Mouse (Mus musculus) small intestine, adult 10 weeks (tissue): Measurements from ENCODE around the gene Gpatch2l. TPM values are rescaled to one million over a fixed set of nuclear protein-coding genes. Genes with fewer than 3 reads are reported as not detected.

Experiments
- polyA plus RNA-seq: library from polyadenylated mRNA; stranded (reverse); fragments of 350-450 nt; fragmentation: Illumina TruSeq; extraction: RNeasy Lipid Tissue Mini Kit (QIAGEN cat#74804); gene quantifications from one replicate; pipeline ENCODE4 v1.2.3, GENCODE M21; 2014; ENCODE audit warnings: low replicate concordance

The Gpatch2l gene
- 10.4 TPM for polyA plus RNA-seq

DNA sequence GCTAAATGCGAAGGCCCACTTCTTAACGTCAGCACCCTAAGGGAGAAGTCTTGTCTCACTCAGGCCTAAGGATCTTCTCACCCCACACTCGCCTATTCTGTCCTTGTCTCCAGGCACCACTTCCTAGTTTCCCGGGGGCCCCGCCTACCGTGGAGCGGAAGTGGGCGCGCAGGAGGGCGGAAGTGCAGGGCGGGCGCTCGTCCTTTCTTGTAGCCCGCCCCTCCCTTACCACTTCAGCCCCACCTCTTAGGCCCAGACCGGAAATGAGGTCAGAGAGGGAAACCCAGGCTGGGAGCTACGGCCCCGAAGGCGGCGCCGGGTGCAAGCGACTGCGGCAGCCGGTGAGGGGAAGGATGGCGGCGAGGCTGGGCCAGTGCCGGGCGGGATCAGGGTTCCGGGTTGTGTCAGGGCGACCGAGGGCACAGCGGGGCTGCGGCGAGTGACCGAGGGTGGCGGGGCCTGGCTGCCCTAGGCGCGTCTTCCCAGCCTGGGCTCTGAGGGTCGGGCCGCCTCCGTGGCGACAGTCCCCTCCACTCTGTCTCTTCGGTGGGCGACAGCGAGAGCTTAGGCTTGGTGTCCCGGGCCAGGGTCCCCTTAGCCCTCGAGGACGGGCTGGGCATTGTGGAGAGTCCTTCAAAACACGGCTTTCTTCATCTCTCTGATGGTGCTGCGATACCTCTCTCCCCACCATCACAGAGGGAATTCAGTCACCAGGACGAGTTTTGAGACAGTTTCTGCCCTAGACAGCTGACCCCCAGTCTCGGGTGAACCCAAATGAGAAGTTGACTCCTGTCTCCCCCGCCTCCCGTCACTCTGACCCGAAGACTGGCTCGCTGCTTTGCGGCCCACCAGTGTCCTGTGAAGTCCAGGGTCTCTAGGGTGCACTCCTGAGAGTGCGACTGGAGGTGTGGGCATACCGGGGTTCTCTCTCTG is at the start of gene Gpatch2l:
Gene Gpatch2l (plus strand): TSS at position 255 of the 933 bp plus-strand sequence.

Other genes starting within 250 kb of the Gpatch2l start
- gene Tgfb3, start 162.8 kb upstream of the Gpatch2l start, polyA plus RNA-seq = 0.48 TPM
- gene Ift43, start 159.3 kb upstream of the Gpatch2l start, polyA plus RNA-seq = 7.2 TPM
- gene Esrrb, start 119.3 kb downstream of the Gpatch2l start, polyA plus RNA-seq = 0.22 TPM